Mouse (Mus musculus): ENCODE measurements around the gene Wdr95. TPM values are rescaled to one million over a fixed set of nuclear protein-coding genes. Genes with fewer than 3 reads are reported as not detected.

Gene Wdr95
- polyA plus RNA-seq, 1 experiment from 2014 or later = 0.36 TPM

GRCm38 (mm10) chr5:149560903-149561588 lies 32.6 kb downstream of the Wdr95 start:
- no peak for DNase-seq (ENCODE audit: low spot score)
- Histone ChIP-seq H3K9me3 (ENCODE audit: low read length) (no peaks in the 10 kb centered on the region), H3K4me2 (replicated peaks; ENCODE audit: low read depth, low read length) (no peak overlapping the region), H3K4me3 (ENCODE audit: low read depth, low read length) (no peak overlapping the region), H3K27me3 (replicated peaks; ENCODE audit: insufficient read depth, low read length) (no peaks in the 10 kb centered on the region), H3K9ac (replicated peaks; ENCODE audit: low read depth) (no peak overlapping the region), H3K36me3 (ENCODE audit: insufficient read depth, low read length) (no peaks in the 10 kb centered on the region), H3K4me1 (ENCODE audit: insufficient read depth, low read depth, low read length) (no peaks in the 10 kb centered on the region), H3K27ac (ENCODE audit: low read length) (no peak overlapping the region)
- ATAC-seq = no peak
- 52% methylated on average over 11 of the region's 11 CpGs for WGBS
- TF ChIP-seq CTCF (IDR thresholded peaks at IDR 0.05) (no peak), EP300 (IDR thresholded peaks at IDR 0.05) (no peak)

- no peak for ATAC-seq
- no peak overlapping the region for H3K4me3 ChIP-seq (ENCODE audit: low read depth, low read length)
- no peak for DNase-seq (ENCODE audit: low spot score)
- TF ChIP-seq CTCF (IDR thresholded peaks at IDR 0.05) (no peak), EP300 (IDR thresholded peaks at IDR 0.05) (no peak)
- H3K4me2 ChIP-seq (replicated peaks; ENCODE audit: low read depth, low read length) = no peak overlapping the region
- no peak overlapping the region for H3K27ac ChIP-seq (ENCODE audit: low read length)
- no peak overlapping the region for H3K9ac ChIP-seq (replicated peaks; ENCODE audit: low read depth)
- H3K36me3 ChIP-seq (ENCODE audit: insufficient read depth, low read length) = no peaks in the 10 kb centered on the region
- no peaks in the 10 kb centered on the region for H3K27me3 ChIP-seq (replicated peaks; ENCODE audit: insufficient read depth, low read length)
- WGBS = 64% methylated on average over 11 of the region's 11 CpGs
- no peaks in the 10 kb centered on the region for H3K4me1 ChIP-seq (ENCODE audit: insufficient read depth, low read depth, low read length)
- H3K9me3 ChIP-seq (ENCODE audit: low read length) = no peaks in the 10 kb centered on the region
Observed at GRCm38 (mm10) chr5:149566026-149566425, 37.5 kb downstream of the Wdr95 start.

GRCm38 (mm10) chr5:149566957-149567356 lies 38.5 kb downstream of the Wdr95 start:
- Histone ChIP-seq H3K4me2 (replicated peaks; ENCODE audit: low read depth, low read length) (no peak overlapping the region), H3K27me3 (replicated peaks; ENCODE audit: insufficient read depth, low read length) (no peaks in the 10 kb centered on the region), H3K36me3 (ENCODE audit: insufficient read depth, low read length) (no peaks in the 10 kb centered on the region), H3K4me3 (ENCODE audit: low read depth, low read length) (no peak overlapping the region), H3K4me1 (ENCODE audit: insufficient read depth, low read depth, low read length) (no peaks in the 10 kb centered on the region), H3K9me3 (ENCODE audit: low read length) (no peaks in the 10 kb centered on the region), H3K9ac (replicated peaks; ENCODE audit: low read depth) (no peak overlapping the region), H3K27ac (ENCODE audit: low read length) (no peak overlapping the region)
- ATAC-seq (peak; percentile 94), DNase-seq (ENCODE audit: low spot score) (peak; percentile 83)
- WGBS = 66% methylated on average over 5 of the region's 5 CpGs
- peak; percentile 98 for TF ChIP-seq EP300 (IDR thresholded peaks at IDR 0.05)
- TF ChIP-seq CTCF (IDR thresholded peaks at IDR 0.05) = no peak

- Histone ChIP-seq H3K27me3 (replicated peaks; ENCODE audit: insufficient read depth, low read length) (no peaks in the 10 kb centered on the region), H3K4me2 (replicated peaks; ENCODE audit: low read depth, low read length) (no peak overlapping the region), H3K27ac (ENCODE audit: low read length) (no peak overlapping the region), H3K4me3 (ENCODE audit: low read depth, low read length) (no peak overlapping the region), H3K36me3 (ENCODE audit: insufficient read depth, low read length) (no peaks in the 10 kb centered on the region), H3K9me3 (ENCODE audit: low read length) (no peaks in the 10 kb centered on the region), H3K4me1 (ENCODE audit: insufficient read depth, low read depth, low read length) (no peaks in the 10 kb centered on the region), H3K9ac (replicated peaks; ENCODE audit: low read depth) (no peak overlapping the region)
- no peak for ATAC-seq
- TF ChIP-seq EP300 (IDR thresholded peaks at IDR 0.05) = no peak
- TF ChIP-seq CTCF (IDR thresholded peaks at IDR 0.05) = no peak
- peak; percentile 50 for DNase-seq (ENCODE audit: low spot score)
- WGBS = 43% methylated on average over 13 of the region's 13 CpGs
Observed at GRCm38 (mm10) chr5:149568993-149569392, 40.5 kb downstream of the Wdr95 start.

GRCm38 (mm10) chr5:149576977-149577376 lies 48.5 kb downstream of the Wdr95 start:
- no peaks in the 10 kb centered on the region for H3K4me1 ChIP-seq (ENCODE audit: insufficient read depth, low read depth, low read length)
- no peaks in the 10 kb centered on the region for H3K27me3 ChIP-seq (replicated peaks; ENCODE audit: insufficient read depth, low read length)
- DNase-seq (ENCODE audit: low spot score) (no peak), ATAC-seq (no peak)
- H3K9me3 ChIP-seq (ENCODE audit: low read length) = no peaks in the 10 kb centered on the region
- no peaks in the 10 kb centered on the region for H3K36me3 ChIP-seq (ENCODE audit: insufficient read depth, low read length)
- H3K4me2 ChIP-seq (replicated peaks; ENCODE audit: low read depth, low read length) = no peak overlapping the region
- TF ChIP-seq CTCF (IDR thresholded peaks at IDR 0.05) (no peak), EP300 (IDR thresholded peaks at IDR 0.05) (no peak)
- no peak overlapping the region for H3K27ac ChIP-seq (ENCODE audit: low read length)
- 32% methylated on average over 10 of the region's 10 CpGs for WGBS
- no peak overlapping the region for H3K4me3 ChIP-seq (ENCODE audit: low read depth, low read length)
- no peak overlapping the region for H3K9ac ChIP-seq (replicated peaks; ENCODE audit: low read depth)

- H3K4me3 ChIP-seq (ENCODE audit: low read depth, low read length) = no peak overlapping the region
- H3K9me3 ChIP-seq (ENCODE audit: low read length) = no peaks in the 10 kb centered on the region
- H3K36me3 ChIP-seq (ENCODE audit: insufficient read depth, low read length) = no peaks in the 10 kb centered on the region
- no peak overlapping the region for H3K4me2 ChIP-seq (replicated peaks; ENCODE audit: low read depth, low read length)
- H3K4me1 ChIP-seq (ENCODE audit: insufficient read depth, low read depth, low read length) = no peaks in the 10 kb centered on the region
- no peak for TF ChIP-seq CTCF (IDR thresholded peaks at IDR 0.05)
- TF ChIP-seq EP300 (IDR thresholded peaks at IDR 0.05) = no peak
- no peak overlapping the region for H3K9ac ChIP-seq (replicated peaks; ENCODE audit: low read depth)
- 28% methylated on average over 10 of the region's 10 CpGs for WGBS
- DNase-seq (ENCODE audit: low spot score) (no peak), ATAC-seq (no peak)
- H3K27ac ChIP-seq (ENCODE audit: low read length) = no peak overlapping the region
- H3K27me3 ChIP-seq (replicated peaks; ENCODE audit: insufficient read depth, low read length) = no peaks in the 10 kb centered on the region
Observed at GRCm38 (mm10) chr5:149577449-149577848, 49.0 kb downstream of the Wdr95 start.
